Mouse (Mus musculus) limb, embryonic 12.5 days (tissue): ENCODE data around the gene Phf21b. TPM values are rescaled to one million over a fixed set of nuclear protein-coding genes. Genes with fewer than 3 reads are reported as not detected.
A peak's percentile ranks its signal among the peaks of the same experiment; 100 is the strongest.

Experiments
- ATAC-seq: fragments of 200-750 bp; cut with Nextera tagmentation; 2 replicates; pipeline ENCODE4 v1.8.0; 2017; ENCODE audit warnings: low read depth, moderate TSS enrichment; ENCODE audit not compliant: insufficient number of reproducible peaks, insufficient read depth, low FRiP score, low TSS enrichment
- H3K27ac ChIP-seq: fragments of 300-500 bp; sonication (generic); 2 replicates; pipeline ENCODE4 v1.5.1; 2016; ENCODE audit warnings: mild to moderate bottlenecking, moderate library complexity
- H3K27me3 ChIP-seq: fragments of 300-500 bp; sonication (generic); 2 replicates; pipeline ENCODE4 v1.6.1; 2016; ENCODE audit warnings: mild to moderate bottlenecking, moderate library complexity
- H3K36me3 ChIP-seq: fragments of 300-500 bp; sonication (generic); 2 replicates; pipeline ENCODE4 v1.6.1; 2016; ENCODE audit warnings: mild to moderate bottlenecking, moderate library complexity
- H3K4me1 ChIP-seq: fragments of 300-500 bp; sonication (generic); replicated peaks from 2 replicates; pipeline ENCODE4 v1.6.1; 2016
- H3K4me2 ChIP-seq: fragments of 300-500 bp; sonication (generic); 2 replicates; pipeline ENCODE4 v1.6.1; 2016; ENCODE audit warnings: mild to moderate bottlenecking, moderate library complexity
- H3K4me3 ChIP-seq: fragments of 300-500 bp; sonication (generic); replicated peaks from 2 replicates; pipeline ENCODE4 v1.5.1; 2016; ENCODE audit warnings: mild to moderate bottlenecking
- H3K9ac ChIP-seq: fragments of 300-500 bp; sonication (generic); replicated peaks from 2 replicates; pipeline ENCODE4 v1.6.1; 2016; ENCODE audit warnings: mild to moderate bottlenecking, moderate library complexity
- H3K9me3 ChIP-seq: fragments of 300-500 bp; sonication (generic); 2 replicates; pipeline ENCODE4 v1.6.1; 2016; ENCODE audit warnings: mild to moderate bottlenecking, moderate library complexity
- WGBS: fragments of 180-500 bp; shearing (Covaris S2); methylation state at CpG from one replicate; pipeline ENCODE4 v1.1.7; 2016; 5-methylcytosine and 5-hydroxymethylcytosine counted together
- polyA plus RNA-seq: library from polyadenylated mRNA; unstranded; fragments of >200 nt; fragmentation: Nextera tagmentation; extraction: Ambion mirVana; gene quantifications from 2 replicates; pipeline ENCODE4 v1.2.1, GENCODE M21; 2016

Phf21b gene
- polyA plus RNA-seq, 1 experiment from 2014 or later = 0.84 TPM

DNA sequence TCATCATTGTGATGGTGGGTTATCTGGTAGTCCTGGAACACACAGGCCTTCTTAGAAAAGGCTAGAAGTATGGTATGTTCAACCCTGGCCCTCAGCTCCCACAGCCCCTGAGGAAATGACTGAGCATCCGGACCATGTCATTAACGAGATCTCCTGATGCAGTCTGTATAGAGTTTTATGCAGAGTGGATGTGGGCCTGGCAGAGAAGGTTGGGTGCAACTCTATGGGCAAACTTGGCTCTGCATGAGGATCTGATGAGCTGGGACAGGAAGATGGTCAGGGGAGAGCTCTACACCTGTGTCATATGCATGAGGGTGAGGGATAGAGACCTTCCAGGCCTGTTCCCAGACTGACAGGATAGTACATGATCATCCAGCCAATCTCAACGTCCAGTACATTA, 16.0 kb upstream of the Phf21b start:
- no peaks in the 10 kb centered on the region for H3K4me1 ChIP-seq
- H3K36me3 ChIP-seq = no peaks in the 10 kb centered on the region
- ATAC-seq = no peak
- WGBS = 79% methylated on average over 3 of the region's 3 CpGs
- no peaks in the 10 kb centered on the region for H3K9me3 ChIP-seq
- H3K27ac ChIP-seq = no peak overlapping the region
- H3K4me3 ChIP-seq = no peak overlapping the region
- no peak overlapping the region for H3K9ac ChIP-seq
- no peak overlapping the region for H3K4me2 ChIP-seq
- no peaks in the 10 kb centered on the region for H3K27me3 ChIP-seq

GRCm38 (mm10) chr15:84861911-84862310, 6.1 kb upstream of the Phf21b start:
- Histone ChIP-seq H3K27me3 (peaks cover 7% of the 10 kb centered on the region; the same call in 1 of the 2 replicates), H3K9ac (no peak overlapping the region), H3K4me2 (no peak overlapping the region), H3K36me3 (no peaks in the 10 kb centered on the region), H3K4me1 (peaks cover 3% of the 10 kb centered on the region), H3K9me3 (no peaks in the 10 kb centered on the region), H3K4me3 (no peak overlapping the region), H3K27ac (no peak overlapping the region)
- no peak for ATAC-seq
- 88% methylated on average over 8 of the region's 8 CpGs for WGBS

DNA sequence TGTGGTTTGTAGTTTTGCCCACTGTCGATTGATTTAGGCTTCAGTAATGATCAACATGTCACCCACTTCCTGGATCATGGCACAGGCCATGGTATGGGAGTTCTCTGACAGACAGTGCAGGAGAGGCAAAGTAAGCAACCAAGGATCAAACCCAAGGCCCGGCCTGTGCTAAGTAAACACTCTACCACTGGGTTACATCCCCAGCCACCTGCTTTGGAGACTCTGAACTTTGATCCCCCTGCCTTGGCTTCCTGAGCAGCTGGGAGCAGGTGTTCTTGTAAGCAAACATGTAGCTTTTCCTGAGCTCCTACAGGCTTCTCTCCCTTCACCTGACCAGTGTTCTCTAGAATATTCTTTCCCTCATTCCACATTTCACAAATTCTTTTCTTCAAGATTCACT, 1.8 kb upstream of the Phf21b start:
- Histone ChIP-seq H3K27me3 (peaks cover 22% of the 10 kb centered on the region), H3K9ac (no peak overlapping the region), H3K9me3 (no peaks in the 10 kb centered on the region), H3K4me3 (no peak overlapping the region), H3K27ac (no peak overlapping the region), H3K4me1 (peaks cover 21% of the 10 kb centered on the region), H3K4me2 (no peak overlapping the region), H3K36me3 (no peaks in the 10 kb centered on the region)
- ATAC-seq = no peak
- WGBS = 81% methylated on average over 2 of the region's 2 CpGs

- Histone ChIP-seq H3K4me1 (peaks cover 41% of the 10 kb centered on the region), H3K9ac (peak overlapping the region; percentile 81), H3K27me3 (peaks cover 22% of the 10 kb centered on the region), H3K27ac (peak overlapping the region; percentile 94), H3K36me3 (no peaks in the 10 kb centered on the region), H3K4me3 (peak overlapping the region; percentile 71), H3K9me3 (no peaks in the 10 kb centered on the region), H3K4me2 (peak overlapping the region; percentile 100)
- under 1% methylated on average over 88 of the region's 88 CpGs for WGBS
- ATAC-seq = no peak
Measured at GRCm38 (mm10) chr15:84854921-84855901, 638 bp downstream of the Phf21b start.

DNA sequence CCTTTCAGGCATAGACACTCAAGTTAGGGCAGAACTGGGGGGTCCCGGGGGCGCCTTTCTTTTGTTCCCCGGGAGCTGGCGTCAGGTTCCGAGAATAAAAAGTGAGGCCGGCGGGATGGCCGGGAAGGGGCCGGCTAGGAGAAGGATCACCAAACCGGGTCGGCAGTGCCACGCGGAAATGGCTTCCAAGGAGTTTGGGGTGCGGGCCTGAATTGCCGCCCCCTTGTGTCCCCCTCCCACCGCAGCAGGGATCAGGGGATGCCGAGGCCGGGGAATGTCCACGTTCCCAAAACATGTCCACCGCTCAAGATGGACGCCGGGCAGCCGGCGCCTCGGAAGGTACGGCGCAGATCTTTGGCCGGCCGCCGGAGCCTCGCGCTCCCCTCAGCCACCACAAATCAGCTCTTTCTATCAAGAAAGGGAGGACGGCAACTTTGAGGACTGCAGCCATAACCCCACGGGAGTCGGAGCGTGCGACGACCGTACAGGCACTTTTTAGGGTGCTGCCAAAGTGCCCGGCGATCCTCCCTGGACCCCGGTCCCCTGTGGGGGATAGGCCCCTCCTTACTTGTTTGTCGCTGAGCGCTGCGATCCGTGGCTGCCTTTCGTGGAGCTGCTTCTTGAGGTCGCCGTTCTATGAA, 1.6 kb downstream of the Phf21b start:
- under 1% methylated on average over 48 of the region's 49 CpGs for WGBS
- peak overlapping the region; percentile 95; the same call in 1 of the 2 replicates for H3K27ac ChIP-seq

DNA sequence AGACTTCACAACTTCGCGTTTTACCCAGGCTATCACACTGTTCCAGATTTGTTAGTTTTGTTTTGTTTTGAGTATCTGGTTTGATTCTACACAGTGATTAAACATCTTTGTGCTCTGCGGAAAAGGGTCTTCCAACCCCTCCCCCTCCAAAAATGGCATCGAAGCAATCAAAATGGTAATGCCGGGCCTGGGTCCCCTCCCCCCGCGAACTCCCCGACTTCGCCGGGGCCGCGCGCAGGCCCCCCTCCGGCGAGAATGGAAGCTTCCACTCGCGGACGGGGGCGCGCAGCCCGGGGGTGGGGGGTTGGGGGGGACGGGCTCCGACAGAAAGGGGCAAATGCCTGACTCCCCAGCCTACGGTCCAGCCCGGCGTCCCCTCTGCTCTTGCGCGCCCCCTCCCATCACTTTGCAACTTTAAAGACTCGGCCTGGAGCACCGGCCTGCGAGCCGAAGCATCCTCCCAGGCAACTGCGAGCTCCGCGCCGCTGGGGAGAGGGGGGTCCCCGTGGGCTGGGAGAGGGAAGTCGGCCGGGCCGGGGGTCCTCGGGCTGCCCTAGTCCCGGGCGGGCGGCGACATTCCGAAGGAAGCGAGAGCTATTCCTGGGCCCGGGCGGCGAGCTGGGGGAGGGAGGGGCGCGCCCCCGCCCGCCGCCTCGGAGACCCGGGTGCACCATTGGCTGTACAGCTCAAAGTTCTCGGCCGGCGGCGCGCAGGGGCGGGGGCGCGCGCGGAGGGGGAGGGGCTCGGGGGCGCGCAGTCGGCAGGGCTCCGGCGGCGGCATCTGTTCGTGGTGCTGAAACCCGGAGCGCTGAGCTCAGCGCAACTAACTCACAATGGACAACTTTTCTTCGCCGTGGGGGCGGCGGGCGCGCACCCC, 2.4 kb downstream of the Phf21b start:
- no peaks in the 10 kb centered on the region for H3K36me3 ChIP-seq
- H3K4me3 ChIP-seq = peak overlapping the region; percentile 71
- under 1% methylated on average over 81 of the region's 84 CpGs for WGBS
- peaks cover 41% of the 10 kb centered on the region for H3K4me1 ChIP-seq
- H3K9me3 ChIP-seq = no peaks in the 10 kb centered on the region
- peak; percentile 66 for ATAC-seq
- H3K9ac ChIP-seq = peak overlapping the region; percentile 81
- peaks cover 22% of the 10 kb centered on the region for H3K27me3 ChIP-seq
- peak overlapping the region; percentile 95 for H3K27ac ChIP-seq
- H3K4me2 ChIP-seq = peak overlapping the region; percentile 100

More for the DNA sequence above, 1.6 kb downstream of the Phf21b start:
- H3K9ac ChIP-seq = peak overlapping the region; percentile 81
- H3K27me3 ChIP-seq = peaks cover 22% of the 10 kb centered on the region
- peak overlapping the region; percentile 100 for H3K4me2 ChIP-seq
- H3K9me3 ChIP-seq = no peaks in the 10 kb centered on the region
- H3K36me3 ChIP-seq = no peaks in the 10 kb centered on the region
- peaks cover 41% of the 10 kb centered on the region for H3K4me1 ChIP-seq
- peak overlapping the region; percentile 71 for H3K4me3 ChIP-seq
- ATAC-seq = no peak

DNA sequence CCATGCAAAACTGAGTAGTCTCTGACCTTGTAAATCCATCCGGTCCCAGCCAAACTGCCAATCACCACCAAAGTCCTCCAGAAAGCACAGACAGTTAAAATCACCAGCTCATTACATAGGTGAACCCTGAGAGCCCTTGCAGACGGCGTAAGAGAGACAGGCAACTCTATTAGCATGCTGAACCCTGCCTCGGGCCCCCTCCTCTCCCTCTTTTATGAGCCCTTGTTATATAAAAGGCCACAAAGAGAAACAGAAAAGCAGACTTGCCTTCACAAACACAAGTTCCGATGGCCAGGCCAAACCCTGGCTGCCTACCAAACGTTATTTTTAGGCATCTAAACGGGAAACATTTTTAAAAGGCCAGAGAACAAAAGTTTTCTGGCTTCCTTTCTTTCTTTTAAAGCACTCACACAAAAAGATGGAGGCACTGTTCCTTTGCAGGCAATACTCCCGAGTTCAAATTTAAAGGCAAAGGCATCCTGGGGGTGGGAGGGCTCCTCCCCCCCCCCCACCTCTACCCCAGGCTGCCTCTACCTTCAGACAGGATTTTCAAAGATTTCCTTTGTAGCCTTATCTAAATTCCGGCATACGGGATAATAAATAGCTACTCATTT, 3.3 kb downstream of the Phf21b start:
- 7% methylated on average over 10 of the region's 10 CpGs for WGBS
- Histone ChIP-seq H3K27me3 (peaks cover 18% of the 10 kb centered on the region), H3K36me3 (no peaks in the 10 kb centered on the region), H3K9ac (peak overlapping the region; percentile 81), H3K9me3 (no peaks in the 10 kb centered on the region), H3K27ac (peak overlapping the region; percentile 95), H3K4me2 (peak overlapping the region; percentile 100), H3K4me3 (peak overlapping the region; percentile 71), H3K4me1 (peaks cover 48% of the 10 kb centered on the region)
- no peak for ATAC-seq

DNA sequence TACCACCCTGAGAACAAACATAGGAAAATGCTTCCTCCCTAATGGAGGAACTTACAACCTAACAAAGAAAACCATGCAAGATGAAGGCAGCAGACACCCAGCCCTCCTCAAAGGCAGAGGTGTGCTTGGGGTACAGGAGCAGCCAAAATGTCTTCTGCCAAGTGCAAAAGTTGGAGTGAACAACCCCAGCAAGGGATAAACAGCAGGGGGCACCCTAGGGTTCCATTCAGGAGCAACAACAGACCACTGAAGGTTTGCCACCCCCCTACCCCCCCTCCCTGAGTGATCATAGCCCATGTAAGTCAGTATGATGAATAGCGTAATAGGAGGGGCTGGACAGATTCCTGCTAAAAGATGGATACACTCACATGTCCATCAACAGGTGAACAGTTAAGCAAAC, 5.5 kb downstream of the Phf21b start:
- no peak for ATAC-seq
- no peak overlapping the region for H3K27ac ChIP-seq
- peaks cover 16% of the 10 kb centered on the region for H3K27me3 ChIP-seq
- no peak overlapping the region for H3K9ac ChIP-seq
- no peaks in the 10 kb centered on the region for H3K36me3 ChIP-seq
- H3K4me1 ChIP-seq = peaks cover 44% of the 10 kb centered on the region
- H3K4me3 ChIP-seq = no peak overlapping the region
- 90% methylated on average over 1 of the region's 1 CpGs for WGBS
- no peak overlapping the region for H3K4me2 ChIP-seq
- H3K9me3 ChIP-seq = no peaks in the 10 kb centered on the region

GRCm38 (mm10) chr15:84846216-84846615, 9.6 kb downstream of the Phf21b start:
- ATAC-seq = no peak
- Histone ChIP-seq H3K4me3 (no peak overlapping the region), H3K27ac (no peak overlapping the region), H3K27me3 (no peaks in the 10 kb centered on the region; the same call in 1 of the 2 replicates), H3K4me1 (peaks cover 49% of the 10 kb centered on the region), H3K4me2 (no peak overlapping the region), H3K9ac (no peak overlapping the region), H3K9me3 (no peaks in the 10 kb centered on the region), H3K36me3 (no peaks in the 10 kb centered on the region)
- 52% methylated on average over 3 of the region's 3 CpGs for WGBS

DNA sequence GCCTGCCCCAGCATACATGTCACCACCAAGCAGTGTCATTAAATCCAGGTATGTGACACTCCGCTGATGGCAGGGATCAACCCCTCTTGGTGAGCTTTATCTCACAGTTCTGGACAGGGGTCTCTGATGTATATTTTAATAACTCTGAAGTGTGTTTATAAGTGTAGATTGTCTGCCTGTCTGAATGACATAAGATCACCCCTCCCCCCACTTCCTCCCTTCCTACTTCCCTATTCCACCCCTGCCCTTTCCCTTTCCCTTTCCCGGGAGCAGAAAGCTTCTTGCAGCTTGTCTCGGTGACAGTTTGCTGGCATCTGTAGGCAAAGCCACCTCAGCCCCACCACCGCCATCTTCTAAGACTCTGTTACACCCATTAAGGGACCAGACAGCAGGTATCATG, 11.0 kb downstream of the Phf21b start:
- Histone ChIP-seq H3K4me3 (no peak overlapping the region), H3K9ac (no peak overlapping the region), H3K27ac (no peak overlapping the region), H3K4me2 (no peak overlapping the region), H3K27me3 (no peaks in the 10 kb centered on the region), H3K36me3 (no peaks in the 10 kb centered on the region), H3K9me3 (no peaks in the 10 kb centered on the region), H3K4me1 (peaks cover 49% of the 10 kb centered on the region)
- ATAC-seq = no peak
- 87% methylated on average over 4 of the region's 4 CpGs for WGBS
